Mouse (Mus musculus): ENCODE measurements around the gene Slit1.

Gene Slit1

DNA sequence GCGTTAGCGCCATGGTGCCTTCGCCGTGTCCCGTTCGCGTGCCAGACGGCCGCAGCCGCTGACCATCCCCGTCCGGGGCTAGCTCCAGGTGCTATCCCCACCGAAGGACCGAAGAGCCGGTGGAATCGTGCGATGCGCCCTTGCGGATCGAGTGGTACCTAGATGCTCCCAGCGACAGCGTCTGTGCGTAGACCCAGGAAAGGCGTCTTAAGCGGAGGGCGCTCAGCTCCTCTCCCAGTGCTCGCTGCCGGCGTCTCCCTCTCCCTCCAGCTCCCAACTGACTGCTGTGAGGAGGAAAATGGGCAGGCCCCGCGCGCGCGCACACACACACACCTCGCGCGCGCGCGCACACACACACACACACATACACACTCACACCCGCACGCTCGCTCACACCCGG is at the start of gene Slit1:
Gene Slit1, minus strand, starts transcription at position 270 of the 400 bp plus-strand sequence.
- no peak for DNase-seq (ENCODE audit: low spot score in 2 of 2)

DNA sequence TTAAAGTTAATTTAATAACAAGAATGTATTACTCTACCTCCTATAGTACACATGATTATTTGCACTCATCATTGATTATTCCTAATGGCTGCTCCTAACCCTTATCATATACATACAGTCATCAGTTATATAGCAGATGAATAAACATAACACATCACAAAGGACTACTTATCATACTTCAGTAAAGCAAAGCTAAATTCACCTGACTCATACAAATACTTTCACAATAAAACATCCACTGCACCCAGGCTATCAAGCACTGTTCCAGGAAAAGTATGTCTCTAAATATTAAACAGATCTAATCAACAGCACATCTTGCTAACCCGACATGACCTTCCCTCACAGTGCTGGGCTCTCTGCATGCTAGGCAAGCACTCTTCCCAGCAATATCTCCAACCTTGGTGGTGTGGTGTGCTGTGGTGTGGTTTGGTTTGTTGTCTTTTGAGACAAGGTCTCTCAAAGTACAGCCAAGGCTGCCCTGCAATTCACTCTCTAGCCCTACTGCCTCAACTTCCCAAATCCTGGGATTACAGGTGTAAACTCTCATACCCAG is 49.5 kb upstream of the Slit1 start:
- no peak for DNase-seq (ENCODE audit: low spot score in 2 of 2)

DNA sequence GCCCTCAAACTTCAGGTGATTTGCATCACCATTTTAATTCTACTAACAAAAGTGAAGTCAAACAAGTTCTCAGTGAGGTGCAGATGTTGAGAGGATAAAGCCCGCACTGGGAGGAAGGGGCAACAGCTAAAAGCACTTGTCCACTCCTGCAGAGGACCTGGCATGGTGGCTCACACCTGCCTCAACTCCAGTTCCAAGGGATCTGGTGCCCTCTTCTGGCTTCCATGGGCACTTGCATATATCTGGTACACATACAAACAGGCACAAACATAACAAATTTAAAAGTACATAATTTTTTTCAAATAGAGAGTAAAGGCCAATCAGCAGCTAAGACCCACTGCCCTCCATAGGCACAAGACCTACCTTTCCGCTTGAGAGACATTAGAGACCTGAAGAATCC is 47.9 kb upstream of the Slit1 start:
- DNase-seq (ENCODE audit: low spot score in 2 of 2), result no peak

DNA sequence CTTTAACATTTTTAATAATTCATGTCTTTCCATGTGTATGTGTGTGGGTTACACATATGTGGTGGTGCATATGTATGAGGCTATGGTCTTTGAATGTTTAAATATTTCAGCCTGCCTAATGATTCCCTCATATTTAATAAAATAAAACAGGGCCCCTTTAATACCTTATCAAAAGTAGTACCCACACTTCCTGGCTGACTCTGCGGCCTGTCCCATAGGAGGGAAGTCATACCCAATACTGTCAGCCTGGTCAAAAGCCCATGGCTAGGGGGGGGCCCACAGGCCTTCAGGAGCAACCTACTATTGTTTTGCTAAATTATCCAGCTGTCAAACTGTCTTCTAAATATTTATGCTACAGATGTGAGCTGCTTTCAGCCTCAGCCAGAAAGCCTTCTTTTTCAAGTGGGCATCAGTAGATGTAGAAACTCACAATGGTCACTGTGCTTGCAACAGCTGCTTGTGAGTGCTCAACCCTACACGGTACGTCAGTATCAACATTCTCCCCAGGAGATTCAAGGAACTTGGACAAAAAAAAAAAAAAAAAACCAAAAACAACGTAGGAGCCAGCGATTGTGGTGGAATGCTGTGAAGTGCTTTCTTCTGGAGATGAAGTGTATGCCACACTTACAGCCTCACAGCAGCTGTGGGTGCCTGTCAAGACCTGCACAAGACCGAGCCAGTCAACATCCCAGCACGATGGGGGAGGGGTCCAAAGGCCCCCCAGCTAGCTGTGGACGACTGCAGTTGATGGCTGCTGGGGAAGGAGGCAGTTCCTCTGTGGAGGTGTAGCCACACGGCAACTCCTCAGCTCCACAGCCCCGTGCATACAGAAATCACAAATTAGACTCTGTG is 45.9 kb upstream of the Slit1 start:
- DNase-seq (ENCODE audit: low spot score in 2 of 2), result no peak

DNA sequence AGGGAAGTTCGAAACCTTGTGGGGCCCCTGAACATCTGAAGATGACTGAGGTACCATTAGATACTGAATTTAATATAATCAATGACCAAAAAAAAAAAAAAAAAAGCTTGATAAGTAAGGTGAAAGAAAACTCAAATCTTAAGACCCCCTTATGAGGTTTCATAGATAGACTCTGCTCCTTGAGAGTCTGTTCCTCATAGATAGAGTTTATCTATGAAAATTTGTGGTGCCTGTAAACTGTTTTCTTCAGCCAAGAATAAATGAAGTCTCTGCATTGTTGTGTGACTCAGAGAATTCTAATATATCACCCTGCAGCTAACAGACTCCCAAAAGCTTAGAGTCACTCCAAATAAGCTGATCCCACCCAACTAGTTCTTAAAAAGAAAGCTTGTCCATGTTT is 43.4 kb upstream of the Slit1 start:
- no peak for DNase-seq (ENCODE audit: low spot score in 2 of 2)

DNA sequence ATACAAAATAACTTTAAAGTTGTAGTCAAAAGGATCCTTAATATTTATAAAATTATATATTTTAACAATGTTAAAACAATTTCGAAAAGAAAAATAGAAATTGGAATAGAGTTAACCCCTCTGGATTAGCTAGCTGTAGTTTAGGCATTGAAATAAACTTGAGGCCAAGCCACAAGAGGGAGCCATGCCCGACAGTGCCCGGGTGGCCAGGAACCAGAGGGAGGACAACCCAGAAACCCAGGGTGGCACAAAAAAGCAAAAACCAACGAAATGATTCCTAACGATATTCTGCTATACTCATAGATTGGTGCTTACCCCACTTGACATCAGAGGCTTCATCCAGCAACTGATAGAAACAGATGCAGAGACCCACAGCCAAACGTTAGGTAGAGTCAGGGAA is 34.0 kb upstream of the Slit1 start:
- no peak for DNase-seq (ENCODE audit: low spot score in 2 of 2)

DNA sequence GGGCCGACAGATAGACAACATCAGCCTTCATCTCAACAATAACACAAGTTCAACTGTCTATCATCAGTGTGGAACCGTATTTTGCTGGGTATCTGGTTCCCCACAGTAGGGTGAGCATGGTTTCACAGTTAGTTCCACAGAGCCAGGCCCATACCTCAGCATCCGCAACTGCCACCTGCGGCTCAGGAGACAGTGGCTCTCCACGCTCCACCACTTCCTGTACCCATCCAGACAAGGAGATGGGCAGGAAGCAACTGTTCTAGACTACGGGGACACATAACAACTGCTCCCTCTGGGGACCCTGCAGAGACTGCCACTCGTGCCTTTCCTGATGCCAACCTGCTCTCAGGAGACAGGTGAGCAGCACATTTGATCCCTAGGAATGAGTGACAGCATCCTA is 25.2 kb upstream of the Slit1 start:
- DNase-seq (ENCODE audit: low spot score in 2 of 2), result no peak

DNA sequence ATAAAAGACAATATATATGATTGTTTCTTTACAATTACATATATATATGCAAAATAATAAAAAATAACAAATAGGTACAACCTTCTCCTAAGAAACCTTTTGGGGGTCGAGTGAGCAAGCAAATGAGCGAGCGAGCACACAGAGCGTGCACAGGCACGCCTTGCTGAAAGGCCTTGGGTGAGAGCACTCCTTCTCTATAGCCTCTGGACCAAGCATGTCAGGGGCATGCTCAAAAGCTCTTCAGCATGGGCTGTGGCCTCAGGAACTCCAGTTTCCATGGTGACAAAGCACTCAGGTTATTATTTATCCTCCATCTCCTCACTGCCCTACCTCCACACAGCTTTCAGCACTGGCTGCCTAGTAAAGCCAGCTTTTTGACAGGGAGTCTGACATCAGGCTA is 23.2 kb upstream of the Slit1 start:
- no peak for DNase-seq (ENCODE audit: low spot score in 2 of 2)

DNA sequence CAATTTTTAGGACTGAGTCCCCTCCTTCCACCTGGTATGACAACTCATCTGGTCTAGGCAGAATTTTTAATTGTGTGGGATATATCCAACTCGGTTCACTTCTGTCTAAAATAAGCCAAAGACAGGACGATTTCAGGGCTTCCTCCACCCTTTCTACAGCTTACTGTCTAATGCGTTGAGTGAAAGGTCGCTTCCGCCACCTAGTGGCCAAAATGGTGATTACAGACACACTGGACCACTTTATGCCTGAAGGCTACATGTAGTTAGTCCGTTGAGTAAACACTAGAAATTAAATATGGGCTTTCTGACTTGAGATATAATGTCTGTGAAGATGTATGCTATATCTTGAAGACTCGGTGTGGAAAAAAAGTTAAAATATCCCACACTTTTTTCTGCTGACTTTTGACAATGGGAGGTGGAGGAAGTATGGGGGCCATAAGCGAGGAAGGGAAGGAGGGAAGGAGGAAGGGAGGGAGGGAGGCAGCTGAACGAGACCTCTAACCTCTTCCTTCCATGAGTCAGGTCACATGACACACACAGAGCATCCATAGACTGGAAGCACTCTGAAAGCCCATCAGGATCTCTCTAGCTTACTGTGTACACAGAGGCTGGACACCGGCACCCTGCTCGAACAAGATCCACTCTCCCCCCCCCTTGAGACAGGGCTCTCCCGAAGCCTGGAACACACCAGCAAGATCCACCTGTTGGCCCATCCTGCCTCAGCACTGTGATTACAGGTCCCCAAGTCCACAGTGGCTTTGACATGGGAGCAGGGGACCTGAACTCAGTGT is 20.6 kb upstream of the Slit1 start:
- DNase-seq (ENCODE audit: low spot score in 2 of 2), result peak; percentile 67 to 86

DNA sequence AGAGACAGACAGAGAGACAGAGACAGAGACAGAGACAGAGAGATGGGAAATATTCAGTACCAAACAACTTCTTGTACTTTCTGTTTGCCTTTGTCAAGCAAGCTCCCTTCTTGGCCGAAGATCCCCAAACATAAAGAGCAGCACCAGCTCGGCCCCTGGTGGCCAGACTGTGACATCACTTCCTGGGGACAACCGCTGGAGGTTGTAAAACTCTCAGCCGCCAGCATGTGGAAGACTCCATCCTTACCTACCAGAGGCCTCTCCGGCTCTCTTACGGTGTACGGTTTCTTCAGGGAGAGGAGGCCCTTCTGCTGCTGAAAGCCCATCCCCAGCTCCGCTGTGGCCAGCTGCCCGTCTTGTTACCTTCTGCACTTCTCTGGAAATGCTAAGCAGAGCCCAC is 18.1 kb upstream of the Slit1 start:
- peak in 1 of 2 experiments; percentile 17 for DNase-seq (ENCODE audit: low spot score in 2 of 2)

DNA sequence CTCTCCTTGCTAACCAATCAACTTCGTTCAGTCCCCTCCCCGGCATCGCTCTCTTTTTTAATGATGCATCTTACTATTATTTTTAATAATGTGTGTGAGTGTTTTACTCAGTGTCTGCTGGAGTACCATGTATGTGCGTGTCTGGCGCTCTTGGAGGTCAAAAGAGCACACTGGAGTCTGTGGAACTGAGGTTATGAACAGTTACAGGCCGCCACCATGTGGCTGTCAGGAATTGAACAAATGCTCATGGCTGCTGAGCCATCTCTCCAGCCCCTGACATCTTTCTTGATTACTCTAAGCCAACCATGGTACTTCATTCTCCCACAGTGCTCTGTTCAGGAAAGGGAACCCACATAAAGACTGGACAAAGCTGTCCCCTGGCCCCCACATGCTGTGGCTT is 16.3 kb upstream of the Slit1 start:
- DNase-seq (ENCODE audit: low spot score in 2 of 2), result no peak

DNA sequence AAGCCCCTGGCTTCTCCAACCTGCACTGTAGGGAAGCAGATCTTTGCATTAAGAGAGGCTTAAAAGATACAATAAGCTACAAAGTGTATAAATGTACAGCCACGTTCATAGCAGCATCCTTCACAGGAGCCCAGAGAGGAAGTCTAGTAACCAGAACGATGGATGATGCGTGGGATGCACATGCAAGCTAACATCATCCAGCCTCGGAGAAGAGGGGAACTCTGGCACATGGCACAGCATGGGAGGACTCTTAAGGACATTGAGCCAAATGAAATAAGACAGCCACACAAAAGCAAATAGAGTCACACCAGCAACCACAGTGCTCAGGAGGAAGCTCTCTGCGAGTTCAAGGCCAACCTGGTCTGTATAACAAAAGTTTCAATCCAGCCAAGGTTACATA is 15.8 kb upstream of the Slit1 start:
- no peak for DNase-seq (ENCODE audit: low spot score in 2 of 2)

DNA sequence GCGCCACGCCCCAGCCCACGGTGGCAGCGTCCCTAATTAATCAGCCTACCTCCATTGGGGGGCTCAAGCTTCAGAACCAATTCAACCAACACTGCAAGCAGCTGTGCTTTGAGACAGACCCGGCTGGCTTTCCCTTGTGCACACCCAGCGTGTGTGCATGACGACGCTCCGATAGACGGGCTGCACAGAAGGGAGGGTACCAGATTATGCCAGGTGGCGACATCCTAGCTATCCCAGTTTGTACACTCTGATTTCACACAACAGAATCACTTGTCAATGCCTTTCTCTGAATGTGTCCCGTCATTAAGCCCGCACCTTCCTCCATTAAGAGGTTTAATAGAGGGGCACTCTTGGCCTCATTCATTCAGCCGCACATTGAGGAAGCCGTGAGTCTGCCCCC is 11.3 kb upstream of the Slit1 start:
- DNase-seq (ENCODE audit: low spot score in 2 of 2), result no peak

DNA sequence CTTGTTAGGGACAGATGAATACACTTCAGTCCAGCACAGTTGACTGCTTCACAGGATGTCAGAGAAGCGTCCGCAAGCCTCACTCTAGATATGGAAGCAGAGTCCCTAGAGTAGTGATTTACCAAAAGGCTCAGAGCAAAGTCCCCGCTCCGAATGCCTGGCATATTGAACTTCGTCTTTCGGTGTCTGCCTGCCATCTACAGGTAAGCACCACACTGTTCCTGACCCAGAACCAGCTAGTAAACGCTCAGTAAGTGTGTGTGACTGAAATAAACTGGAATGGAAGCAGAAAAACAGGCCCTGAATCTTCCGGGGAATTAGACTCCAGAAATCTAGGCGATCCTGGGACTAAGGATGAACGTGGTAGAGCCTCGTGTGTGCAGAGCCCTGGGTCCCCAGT is 8.4 kb upstream of the Slit1 start:
- no peak for DNase-seq (ENCODE audit: low spot score in 2 of 2)

DNA sequence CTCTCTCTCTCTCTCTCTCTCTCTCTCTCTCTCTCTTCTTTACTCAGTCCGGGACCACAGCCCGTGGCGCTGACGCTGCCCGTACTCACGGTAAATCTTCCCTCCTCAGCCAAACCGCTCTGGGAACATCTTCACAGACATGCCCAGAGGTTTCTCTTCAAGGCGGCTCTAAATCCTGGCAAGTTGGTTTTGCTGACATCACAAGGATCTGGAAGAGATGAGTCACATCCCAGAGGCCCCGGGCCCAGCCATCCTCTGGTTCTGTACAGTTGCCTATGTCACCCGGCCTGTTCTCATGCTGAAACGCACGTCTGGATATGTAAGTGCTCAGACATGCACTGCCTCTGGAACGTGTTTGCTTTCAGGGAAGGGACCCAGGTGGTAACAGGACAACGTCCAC is 4.0 kb upstream of the Slit1 start:
- DNase-seq (ENCODE audit: low spot score in 2 of 2), result no peak

DNA sequence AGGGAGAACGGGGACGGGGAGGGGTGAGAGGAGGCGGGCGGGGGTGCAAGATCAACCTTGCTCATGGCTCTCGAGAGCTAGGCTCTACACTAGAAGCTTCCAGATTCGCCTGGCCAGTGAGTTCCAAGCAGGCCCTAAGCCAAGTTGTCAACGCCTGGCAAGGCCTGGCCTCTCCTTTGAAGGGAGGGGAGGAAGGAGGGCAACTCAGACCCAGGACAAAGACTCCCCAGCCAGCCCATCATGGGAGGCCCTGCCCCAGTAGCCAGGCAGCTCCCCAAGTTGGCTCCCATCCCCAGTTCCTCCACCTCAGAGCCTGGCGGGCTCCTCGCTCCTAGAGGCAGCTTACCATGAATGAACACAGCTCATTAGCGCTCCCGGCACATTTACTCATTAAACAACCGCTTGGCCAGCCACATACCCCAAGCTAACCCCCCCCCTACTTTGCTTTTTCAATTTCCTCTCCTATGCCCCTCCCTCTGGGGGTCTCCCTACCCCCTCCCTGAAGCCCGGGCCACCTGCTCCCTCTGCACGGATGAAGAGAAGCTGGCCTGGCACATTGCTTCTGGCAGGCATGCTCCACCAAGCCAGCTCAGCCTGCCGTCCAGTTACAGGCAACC is 2.6 kb upstream of the Slit1 start:
- DNase-seq (ENCODE audit: low spot score in 2 of 2), result no peak

DNA sequence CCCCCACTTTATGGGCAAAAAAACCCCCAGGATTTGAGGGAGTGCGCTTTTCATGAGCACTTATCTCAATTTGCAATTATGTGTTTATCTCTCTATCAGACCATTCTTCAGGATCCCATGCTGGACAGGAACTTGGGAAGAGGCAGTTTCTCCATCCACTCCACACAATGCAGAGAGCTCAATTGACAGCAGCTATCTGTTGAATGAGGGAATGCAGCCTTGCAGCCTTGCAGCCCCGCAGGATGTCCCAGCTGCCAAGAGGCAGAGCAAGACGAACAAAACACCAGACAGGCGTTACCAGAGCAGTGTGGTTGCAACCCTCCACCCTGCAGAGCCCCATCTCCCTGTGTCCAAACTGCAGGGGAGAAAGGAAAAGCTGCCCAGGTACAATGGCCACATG is 4.6 kb downstream of the Slit1 start:
- DNase-seq (ENCODE audit: low spot score in 2 of 2), result no peak

DNA sequence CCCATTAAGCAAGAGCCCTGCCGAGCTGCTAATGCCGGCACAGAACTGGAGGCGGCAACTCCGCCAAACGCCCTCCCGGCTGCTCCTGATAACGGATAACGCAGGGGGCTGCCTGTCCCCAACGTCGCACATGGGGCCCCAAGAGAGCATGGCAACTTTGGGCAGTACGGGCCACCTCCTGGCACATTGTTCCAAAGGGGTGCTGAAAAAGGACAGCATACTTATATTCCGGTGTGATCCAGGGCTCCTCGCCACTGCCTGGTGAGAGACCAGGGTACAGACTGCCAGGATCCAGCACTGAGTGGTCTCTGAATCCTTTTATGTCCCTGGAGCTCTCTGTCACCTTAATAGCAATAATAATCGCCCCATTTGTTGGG is 5.0 kb downstream of the Slit1 start:
- no peak for DNase-seq (ENCODE audit: low spot score in 2 of 2)

DNA sequence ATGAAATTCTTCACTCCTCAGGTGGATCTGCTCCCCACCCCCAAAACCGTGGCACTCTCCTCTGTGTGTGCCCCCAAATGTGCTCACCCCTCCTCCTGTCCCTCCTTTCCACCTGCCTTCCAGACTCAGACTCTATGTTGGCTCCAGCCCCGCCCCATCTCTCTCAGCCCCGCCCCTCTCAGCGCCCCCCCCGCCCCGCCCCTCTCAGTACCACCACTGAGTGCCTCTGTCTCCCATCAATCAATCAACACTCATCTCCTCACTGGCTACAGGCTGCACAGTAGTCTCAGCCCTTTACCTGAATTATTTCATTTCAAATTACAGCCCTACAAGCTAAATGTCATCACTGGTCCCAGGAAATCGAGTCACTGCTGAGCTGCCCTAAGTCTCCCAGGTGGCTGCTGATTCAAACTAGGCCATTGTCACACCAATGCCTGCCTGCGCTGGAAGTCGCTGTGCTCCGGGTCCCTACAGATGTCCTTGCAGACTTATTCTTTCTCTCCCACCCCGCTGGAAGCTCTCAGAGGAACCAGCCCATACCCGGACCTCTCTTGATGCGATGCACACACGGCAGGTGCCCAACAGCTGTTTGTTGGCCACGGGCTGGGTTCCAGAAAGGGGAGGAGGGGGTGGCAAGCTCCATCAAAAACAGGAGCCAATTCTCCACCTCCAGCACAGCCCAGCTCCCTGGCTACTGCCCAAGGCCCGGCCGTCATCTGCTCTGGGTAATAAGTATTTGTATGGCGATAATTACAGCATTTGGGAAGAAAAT is 5.6 kb downstream of the Slit1 start:
- no peak for DNase-seq (ENCODE audit: low spot score in 2 of 2)

DNA sequence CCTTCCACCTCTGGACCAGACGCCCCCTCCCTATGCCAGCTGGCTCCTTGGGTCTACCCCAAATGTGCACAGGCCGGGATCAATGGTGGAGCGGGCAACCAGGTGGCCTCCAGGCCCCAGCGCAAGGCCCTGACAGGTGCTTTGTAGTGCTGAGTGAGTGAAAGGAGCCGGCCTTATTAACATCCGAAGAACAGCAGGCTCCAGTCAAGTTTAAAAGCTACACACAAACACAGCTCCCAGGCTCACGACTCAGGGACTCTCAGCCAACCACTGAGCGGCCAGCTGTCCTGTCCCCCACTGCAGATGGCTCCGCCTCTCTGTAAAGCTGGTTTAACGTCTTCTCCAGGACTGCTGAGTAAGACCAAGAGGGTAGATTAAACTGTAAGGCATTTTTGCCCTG is 8.8 kb downstream of the Slit1 start:
- no peak for DNase-seq (ENCODE audit: low spot score in 2 of 2)

DNA sequence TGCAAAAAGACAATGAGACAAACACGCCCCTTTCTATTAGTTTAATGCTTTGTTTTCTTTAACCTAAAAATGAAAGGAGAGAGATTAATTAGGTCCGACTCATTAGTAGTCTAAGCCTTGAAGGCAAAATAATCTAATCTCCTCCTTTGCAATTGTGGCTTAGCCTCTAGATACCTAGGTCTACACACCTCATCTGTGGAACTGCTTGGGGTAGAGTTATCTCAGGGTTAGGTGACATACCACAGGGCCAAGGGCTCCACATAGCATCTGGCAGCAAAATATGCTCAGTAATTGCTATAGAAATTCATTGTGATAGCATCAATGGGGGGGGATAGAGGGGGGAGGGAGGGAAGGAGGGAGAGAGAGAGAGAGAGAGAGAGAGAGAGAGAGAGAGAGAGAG is 18.0 kb downstream of the Slit1 start:
- no peak for DNase-seq (ENCODE audit: low spot score in 2 of 2)
